Mouse (Mus musculus): ENCODE measurements around the gene Zmym2. TPM values are rescaled to one million over a fixed set of nuclear protein-coding genes. Genes with fewer than 3 reads are reported as not detected.
"Not testable (repeated sequence)": the region's sequence is repeated elsewhere in the genome, so short reads cannot be mapped to it uniquely, and the experiment has no call there.

The Zmym2 gene
- total RNA-seq (2021) = 100 to 1,000 TPM in 1 of 2 experiments, 10 to 100 TPM in 1; 93.1 to 103 TPM
- long read RNA-seq, experiment 1, full-length matches to known transcripts = 2 of 20 reads
- long read RNA-seq, experiment 1, partial matches to known transcripts = 1 of 20 reads
- long read RNA-seq, experiment 1, other reads (novel, unspliced or antisense) = 17 of 20 reads
- long read RNA-seq, experiment 2, full-length matches to known transcripts = 1 of 22 reads
- long read RNA-seq, experiment 2, partial matches to known transcripts = 5 of 22 reads
- long read RNA-seq, experiment 2, other reads (novel, unspliced or antisense) = 16 of 22 reads

DNA sequence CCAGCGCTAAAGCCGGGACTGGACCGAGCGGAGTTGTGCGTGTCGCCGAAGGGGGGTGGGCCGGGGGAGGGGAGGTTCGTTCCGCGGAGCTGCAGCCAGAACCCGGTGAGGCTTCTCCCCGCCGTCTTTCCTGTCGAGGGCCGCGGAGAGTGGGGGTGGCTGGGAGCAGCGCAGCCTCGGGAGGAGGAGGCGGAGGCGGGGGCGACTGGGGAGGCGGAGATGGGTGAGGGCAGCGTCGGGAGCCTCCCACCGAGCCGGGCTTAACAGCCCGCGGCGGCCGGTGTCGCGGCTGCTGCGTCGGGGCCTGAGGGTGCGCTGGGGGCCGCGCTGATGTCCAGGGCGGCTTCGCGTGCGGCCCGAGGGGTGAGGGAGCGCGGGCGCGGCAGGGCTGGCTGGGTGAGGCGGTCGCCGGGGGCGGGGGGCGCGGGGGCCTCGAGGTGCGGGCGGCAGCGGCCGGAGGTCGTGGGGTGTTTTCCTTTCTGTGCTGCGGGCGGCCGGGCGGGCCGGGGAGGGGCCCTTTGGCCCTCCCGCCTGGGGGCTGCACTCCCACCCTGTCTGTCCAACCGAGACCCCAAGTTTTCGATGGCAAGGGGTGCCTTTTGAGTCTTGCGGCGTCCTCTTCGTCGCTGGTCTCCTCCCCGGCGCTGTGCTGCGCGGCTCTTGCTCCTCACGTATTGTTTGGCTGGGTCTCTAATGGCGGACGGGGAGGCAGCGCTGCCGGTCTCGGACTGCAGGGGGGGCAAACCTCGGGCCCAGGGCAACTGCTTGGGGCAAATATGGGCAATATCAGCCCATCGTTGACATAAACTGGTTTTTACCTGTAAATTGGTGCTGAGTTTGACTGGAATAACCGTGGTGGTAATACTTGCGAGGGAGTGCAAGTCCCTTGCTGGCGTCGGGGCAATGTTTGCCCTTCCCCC, at the start of gene Zmym2:
Zmym2 (plus strand) TSS at position 60 of the 920 bp plus-strand sequence.
- DNase-seq (ENCODE audit: low spot score in 2 of 2) = peak; percentile 53 to 62
- Histone ChIP-seq H3K27ac (peak within 1 kb of the TSS; percentile 98), H3K4me3 (peak within 1 kb of the TSS; percentile 98)
- TF ChIP-seq CTCF (conservative IDR thresholded peaks at IDR 0.05) = peak; percentile 79

- Histone ChIP-seq H3K27ac (no peak overlapping the region), H3K4me3 (no peak overlapping the region)
- no peak for TF ChIP-seq CTCF (conservative IDR thresholded peaks at IDR 0.05)
- DNase-seq (ENCODE audit: low spot score in 2 of 2) = no peak
Observed at GRCm38 (mm10) chr14:56844033-56844432, 42.4 kb upstream of the Zmym2 start.

DNA sequence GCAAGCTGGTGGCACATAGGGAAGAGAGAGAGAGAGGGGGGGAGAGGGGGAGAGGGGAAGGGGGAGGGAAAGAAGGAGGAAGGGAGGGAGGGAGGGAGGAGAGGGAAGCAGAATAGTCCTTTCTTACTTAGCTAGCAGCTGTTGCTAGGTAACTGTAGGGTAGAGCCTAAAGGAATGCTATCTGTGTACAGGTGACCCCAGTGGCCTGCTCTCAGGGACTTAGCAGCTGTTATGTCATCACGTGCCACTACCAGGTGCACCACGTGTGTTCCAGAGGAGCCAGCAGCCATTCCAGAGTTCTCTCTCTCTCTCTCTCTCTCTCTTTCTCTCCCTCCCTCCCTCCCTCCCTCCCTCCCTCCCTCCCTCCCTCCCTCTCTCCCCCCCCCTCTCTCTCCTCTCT, 41.9 kb upstream of the Zmym2 start:
- Histone ChIP-seq H3K4me3 (no peak overlapping the region), H3K27ac (no peak overlapping the region)
- TF ChIP-seq CTCF (conservative IDR thresholded peaks at IDR 0.05) = no peak
- no peak for DNase-seq (ENCODE audit: low spot score in 2 of 2)

DNA sequence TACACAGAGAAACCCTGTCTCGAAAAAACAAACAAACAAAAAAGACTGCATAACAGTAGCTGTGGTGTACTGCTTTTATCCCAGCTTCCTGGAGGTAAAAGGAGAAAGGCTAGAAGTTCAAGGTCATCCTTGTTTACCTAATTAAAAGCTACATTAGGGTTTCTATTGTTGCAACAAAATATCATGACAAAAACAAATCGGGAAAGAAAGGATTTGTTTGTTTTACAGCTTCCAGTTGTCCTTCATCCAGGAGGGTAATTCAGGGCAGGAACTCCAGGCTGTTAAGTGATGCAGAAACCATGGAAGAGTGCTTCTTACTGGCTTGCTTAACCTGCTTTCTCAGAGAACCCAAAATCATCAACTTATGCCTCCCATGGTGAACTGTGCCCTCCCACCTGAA, 38.1 kb upstream of the Zmym2 start:
- Histone ChIP-seq H3K27ac (no peak overlapping the region), H3K4me3 (no peak overlapping the region)
- no peak for DNase-seq (ENCODE audit: low spot score in 2 of 2)
- TF ChIP-seq CTCF (conservative IDR thresholded peaks at IDR 0.05) = no peak

GRCm38 (mm10) chr14:56849681-56850080, 36.8 kb upstream of the Zmym2 start:
- Histone ChIP-seq H3K4me3 (no peak overlapping the region), H3K27ac (no peak overlapping the region)
- no peak for DNase-seq (ENCODE audit: low spot score in 2 of 2)
- TF ChIP-seq CTCF (conservative IDR thresholded peaks at IDR 0.05) = no peak

DNA sequence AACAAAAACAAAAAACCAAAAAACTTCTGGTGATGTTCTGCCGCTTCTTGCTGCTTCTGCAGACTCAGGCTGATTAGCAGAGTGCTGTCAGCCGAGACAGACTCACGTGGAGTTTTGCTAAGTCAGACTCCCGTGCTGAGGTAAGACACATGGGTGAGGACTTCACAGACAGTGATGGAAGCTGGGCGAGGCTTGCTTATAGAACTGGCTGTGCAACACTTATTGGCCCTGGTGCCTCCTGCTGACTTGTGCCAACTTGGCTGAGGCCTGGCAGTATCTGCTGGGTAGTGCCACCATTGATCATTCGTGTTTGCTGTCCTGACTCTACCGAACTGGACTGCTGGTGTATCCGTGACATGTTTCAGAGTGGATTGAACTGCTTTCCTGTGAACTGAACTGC, 22.4 kb upstream of the Zmym2 start:
- no peak for TF ChIP-seq CTCF (conservative IDR thresholded peaks at IDR 0.05)
- H3K27ac ChIP-seq = no peak overlapping the region
- no peak for DNase-seq (ENCODE audit: low spot score in 2 of 2)
- no peak overlapping the region for H3K4me3 ChIP-seq

GRCm38 (mm10) chr14:56864641-56865040, 21.8 kb upstream of the Zmym2 start:
- no peak for TF ChIP-seq CTCF (conservative IDR thresholded peaks at IDR 0.05)
- Histone ChIP-seq H3K27ac (no peak overlapping the region), H3K4me3 (no peak overlapping the region)
- no peak for DNase-seq (ENCODE audit: low spot score in 2 of 2)

DNA sequence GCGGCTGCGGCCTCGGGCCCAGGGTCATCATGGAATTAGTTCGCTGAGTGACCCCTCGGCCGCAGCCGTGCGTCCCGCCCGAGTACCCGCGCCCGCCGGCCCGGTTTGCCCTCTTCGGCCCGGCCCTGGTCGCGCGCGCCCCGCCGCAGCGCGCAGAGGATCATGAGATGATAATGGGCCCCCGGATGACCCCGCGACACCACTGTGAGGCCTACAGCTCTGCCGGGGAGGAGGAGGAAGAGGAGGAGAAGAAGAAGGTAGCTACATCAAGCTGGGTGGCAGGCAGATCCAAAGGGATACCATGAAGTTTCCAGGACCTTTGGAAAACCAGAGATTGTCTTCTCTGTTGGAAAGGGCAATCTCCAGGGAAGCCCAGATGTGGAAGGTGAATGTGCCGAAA, 21.3 kb upstream of the Zmym2 start:
- H3K4me3 ChIP-seq; DNase-seq (ENCODE audit: low spot score in 2 of 2); H3K27ac ChIP-seq: not testable (repeated sequence)

GRCm38 (mm10) chr14:56873525-56873924, 12.9 kb upstream of the Zmym2 start:
- DNase-seq (ENCODE audit: low spot score in 2 of 2) = no peak
- Histone ChIP-seq H3K27ac (no peak overlapping the region), H3K4me3 (no peak overlapping the region)
- no peak for TF ChIP-seq CTCF (conservative IDR thresholded peaks at IDR 0.05)

- DNase-seq (ENCODE audit: low spot score in 2 of 2) = no peak
- Histone ChIP-seq H3K4me3 (no peak overlapping the region), H3K27ac (no peak overlapping the region)
- no peak for TF ChIP-seq CTCF (conservative IDR thresholded peaks at IDR 0.05)
Observed at GRCm38 (mm10) chr14:56875586-56876159, 10.8 kb upstream of the Zmym2 start.

- DNase-seq (ENCODE audit: low spot score in 2 of 2) = no peak
- no peak overlapping the region for H3K27ac ChIP-seq
- H3K4me3 ChIP-seq = no peak overlapping the region
- TF ChIP-seq CTCF (conservative IDR thresholded peaks at IDR 0.05) = no peak
Observed at GRCm38 (mm10) chr14:56881271-56881670, 5.2 kb upstream of the Zmym2 start.

GRCm38 (mm10) chr14:56883431-56883830, 3.0 kb upstream of the Zmym2 start:
- DNase-seq (ENCODE audit: low spot score in 2 of 2) = no peak
- Histone ChIP-seq H3K27ac (no peak overlapping the region), H3K4me3 (no peak overlapping the region)
- TF ChIP-seq CTCF (conservative IDR thresholded peaks at IDR 0.05) = no peak

GRCm38 (mm10) chr14:56885308-56885771, 1.1 kb upstream of the Zmym2 start:
- peak overlapping the region; percentile 80 for H3K4me3 ChIP-seq
- H3K27ac ChIP-seq = peak overlapping the region; percentile 94
- peak; percentile 83 for TF ChIP-seq CTCF (conservative IDR thresholded peaks at IDR 0.05)
- DNase-seq (ENCODE audit: low spot score in 2 of 2) = peak; percentile 69 to 70

DNA sequence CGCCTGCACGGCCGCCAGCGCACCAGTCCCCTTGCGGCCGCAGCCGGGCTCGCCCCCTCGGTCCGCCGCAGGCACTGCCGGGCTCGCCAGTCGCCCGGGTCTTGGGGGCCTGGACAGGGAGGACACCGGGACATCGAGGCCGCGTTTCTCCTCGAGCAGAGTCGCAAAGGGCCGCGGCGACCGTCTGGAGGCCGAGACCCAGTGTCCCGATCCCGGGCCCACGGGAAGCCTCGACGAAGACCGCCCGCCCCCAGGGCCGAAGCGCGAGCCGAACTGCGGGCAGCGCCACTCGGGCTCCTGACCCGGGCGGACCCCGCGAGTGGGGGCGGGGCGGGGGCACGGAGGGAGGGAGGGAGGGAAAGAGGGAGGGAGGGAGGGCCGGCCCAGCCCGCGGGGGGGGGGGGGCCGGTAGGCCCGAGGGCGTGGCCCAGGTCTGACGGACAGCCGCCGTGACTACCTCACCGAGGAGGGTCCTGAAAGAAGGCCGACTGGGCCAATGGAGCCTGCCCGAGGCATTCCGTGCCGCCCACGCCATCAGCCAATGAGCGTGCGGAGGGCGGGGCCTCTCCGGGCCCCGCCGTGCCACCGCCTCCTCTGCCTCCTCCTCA, 363 bp upstream of the Zmym2 start:
- H3K4me3 ChIP-seq = peak overlapping the region; percentile 80
- H3K27ac ChIP-seq = peak overlapping the region; percentile 94
- peak; percentile 59 to 67 for DNase-seq (ENCODE audit: low spot score in 2 of 2)
